Mouse (Mus musculus) gastrocnemius, postnatal 14 days (tissue): ENCODE data around the gene 1700037H04Rik. TPM values are rescaled to one million over a fixed set of nuclear protein-coding genes. Genes with fewer than 3 reads are reported as not detected.

ENCODE experiments used
- total RNA-seq, 2 experiments: library from RNA; stranded (reverse); gene quantifications; 2 replicates each; pipeline ENCODE4 v1.2.3; 2021

Gene 1700037H04Rik
- total RNA-seq, 2 experiments from 2014 or later = 5.8 to 6.2 TPM

Other genes with a start within 250 kb of the 1700037H04Rik start
- 1 to 10 TPM; 3.8 to 5.1 TPM for gene Gfra4, start 117.0 kb downstream of the 1700037H04Rik start, total RNA-seq
- 1 to 10 TPM; 2.5 to 3.9 TPM for gene Adam33, start 96.3 kb downstream of the 1700037H04Rik start, total RNA-seq
- under 1 TPM; 0.78 to 0.90 TPM for gene Siglec1, start 73.3 kb downstream of the 1700037H04Rik start, total RNA-seq
- gene Hspa12b, start 32.8 kb downstream of the 1700037H04Rik start, total RNA-seq = 10 to 100 TPM; 14.5 to 18.3 TPM
- gene Gm11037, start 26.6 kb downstream of the 1700037H04Rik start, total RNA-seq = not detected
- 10 to 100 TPM; 49.6 to 50.8 TPM for gene Cenpb, start 20.0 kb upstream of the 1700037H04Rik start, total RNA-seq
- gene Cdc25b, start 26.9 kb upstream of the 1700037H04Rik start, total RNA-seq = 1 to 10 TPM; 4.7 to 5.4 TPM
- 1 to 10 TPM; 2.5 to 2.9 TPM for gene Spef1, start 27.2 kb upstream of the 1700037H04Rik start, total RNA-seq
- 10 to 100 TPM; 14.9 to 17.4 TPM for gene Ap5s1, start 47.0 kb upstream of the 1700037H04Rik start, total RNA-seq
- 10 to 100 TPM; 32.4 to 33.3 TPM for gene Mavs, start 74.0 kb upstream of the 1700037H04Rik start, total RNA-seq
- gene Pank2, start 102.4 kb upstream of the 1700037H04Rik start, total RNA-seq = 10 to 100 TPM; 21.9 to 22.8 TPM
- gene Rnf24, start 192.8 kb upstream of the 1700037H04Rik start, total RNA-seq = 1 to 10 TPM; 1.5 to 2.4 TPM